24 mouse cellular contexts compared by ENCODE assay signal in the genomic region with DNA sequence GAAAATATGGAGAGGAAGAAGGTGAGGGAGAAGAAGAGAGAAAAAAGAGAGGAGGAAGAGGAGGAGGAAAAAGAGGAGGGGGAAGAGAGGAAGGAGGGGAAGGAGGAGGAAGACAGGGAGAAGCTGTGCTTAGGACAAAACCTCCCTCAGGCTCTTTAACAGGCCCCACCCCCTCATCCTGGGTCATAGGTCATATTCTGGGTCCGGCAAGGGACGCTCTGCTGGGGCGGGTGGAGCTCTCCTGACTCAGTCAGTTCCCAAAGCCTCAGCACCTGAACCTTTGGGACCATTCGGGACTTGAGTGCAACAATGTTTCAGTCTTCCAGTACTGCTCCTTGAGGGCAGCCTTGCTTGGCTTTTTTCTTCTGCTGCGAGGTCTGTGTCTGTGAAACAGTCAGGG.
"Had no signal": no experiment of that assay in that cellular context is flagged by ENCODE, and none has a peak within 500 bp of the region (broad histone marks: within the 10 kb centered on the region; RNA-seq: fewer than 3 reads in every experiment).

No protein-coding gene starts in this region.

- H3K9ac ChIP-seq: heart, embryonic 12.5 days; hindbrain, embryonic 13.5 days; hindbrain, embryonic 15.5 days; intestine, embryonic 15.5 days; kidney, embryonic 15.5 days; limb, embryonic 12.5 days; liver, embryonic 12.5 days; liver, embryonic 14.5 days had no signal

- DNase-seq: gastrocnemius, postnatal 14 days; gastrocnemius, postnatal 36 days; heart, adult 2 months; heart, postnatal 10 days; heart, postnatal 4 days; kidney, adult 11 months; kidney, adult 2 months; kidney, adult 9 months; kidney, postnatal 14 days; kidney, postnatal 36 days; layer of hippocampus, adult 9-11 months; layer of hippocampus, postnatal 36 days; left cerebral cortex, postnatal 4 days had no signal

- H3K4me2 ChIP-seq: heart, embryonic 12.5 days; hindbrain, embryonic 13.5 days; hindbrain, embryonic 15.5 days; intestine, embryonic 15.5 days; kidney, embryonic 15.5 days; limb, embryonic 12.5 days; liver, embryonic 12.5 days had no signal

- H3K4me3 ChIP-seq: heart, adult 2 months; heart, embryonic 10.5 days; heart, embryonic 12.5 days; hindbrain, embryonic 13.5 days; hindbrain, embryonic 15.5 days; intestine, embryonic 15.5 days; kidney, embryonic 15.5 days; limb, embryonic 12.5 days; liver, embryonic 12.5 days had no signal

- H3K27me3 ChIP-seq: heart, embryonic 12.5 days; hindbrain, embryonic 15.5 days; intestine, embryonic 15.5 days; kidney, embryonic 15.5 days; liver, embryonic 12.5 days had no signal

- H3K36me3 ChIP-seq: heart, embryonic 10.5 days; heart, embryonic 12.5 days; hindbrain, embryonic 13.5 days; hindbrain, embryonic 15.5 days; intestine, embryonic 15.5 days; kidney, embryonic 15.5 days; limb, embryonic 12.5 days; liver, embryonic 12.5 days had no signal

- H3K27ac ChIP-seq: heart, adult 2 months; heart, embryonic 10.5 days; hindbrain, embryonic 13.5 days; hindbrain, embryonic 15.5 days; intestine, embryonic 15.5 days; kidney, embryonic 15.5 days; kidney, postnatal 0 days; limb, embryonic 12.5 days; liver, embryonic 12.5 days; liver, embryonic 14.5 days had no signal

- ATAC-seq: inflammation-experienced regulatory T-cells, adult 6 months; intestine, embryonic 15.5 days; liver, embryonic 12.5 days had no signal

- H3K4me1 ChIP-seq: heart, embryonic 12.5 days; hindbrain, embryonic 13.5 days; hindbrain, embryonic 15.5 days; intestine, embryonic 15.5 days; kidney, embryonic 15.5 days; limb, embryonic 12.5 days; liver, embryonic 12.5 days had no signal

- H3K9me3 ChIP-seq: heart, embryonic 10.5 days; heart, embryonic 12.5 days; hindbrain, embryonic 13.5 days; hindbrain, embryonic 15.5 days; intestine, embryonic 15.5 days; kidney, embryonic 15.5 days; limb, embryonic 12.5 days; liver, embryonic 12.5 days had no signal
